Mouse (Mus musculus): Measurements from ENCODE around the gene Faap100. TPM values are rescaled to one million over a fixed set of nuclear protein-coding genes. Genes with fewer than 3 reads are reported as not detected.

Faap100 gene
- total and polyA plus RNA-seq, 3 experiments: 7.7 to 17.7 (median 14.3) TPM

GRCm38 (mm10) chr11:120381157-120381556 is 2.6 kb upstream of the Faap100 start:
- dilution Hi-C loops (cut with MboI; ENCODE audit: extremely low pct_ligation_motif_present, extremely low pct_unique_long_range_greater_than_20kb, low sequenced_read_pairs) (no loop called here), in situ Hi-C loops (cut with MboI; ENCODE audit: low pct_ligation_motif_present, low pct_unique_long_range_greater_than_20kb, low sequenced_read_pairs) (no loop called here)
- no peak overlapping the region for H3K4me2 ChIP-seq (ENCODE audit: insufficient read depth, low read depth, poor library complexity, severe bottlenecking)
- DNase-seq (ENCODE audit: extremely low read depth): no peak
- no peak overlapping the region for H3K9ac ChIP-seq (ENCODE audit: insufficient read depth, low read depth)
- peaks cover 62 to 82% of the 10 kb centered on the region in 2 experiments for H3K36me3 ChIP-seq (replicated peaks in 1 of 2; ENCODE audit: control insufficient read depth in 1 of 2, insufficient read depth in 1 of 2, low read length in 1 of 2)
- no peak for TF ChIP-seq HCFC1 (IDR thresholded peaks at IDR 0.05; ENCODE audit: low read depth, low read length)
- no peak for TF ChIP-seq USF1 (IDR thresholded peaks at IDR 0.05; ENCODE audit: low read depth, low read length)
- no peak for TF ChIP-seq POLR2A (IDR thresholded peaks at IDR 0.05; ENCODE audit: low read depth, low read length)
- TF ChIP-seq USF2 (conservative IDR thresholded peaks at IDR 0.05; ENCODE audit: low read depth, low read length): no peak
- TF ChIP-seq MXI1 (IDR thresholded peaks at IDR 0.05; ENCODE audit: low read depth, low read length): no peak
- no peak for TF ChIP-seq RCOR1 (conservative IDR thresholded peaks at IDR 0.05; ENCODE audit: low read depth, low read length)
- TF ChIP-seq TBP (conservative IDR thresholded peaks at IDR 0.05; ENCODE audit: low read depth, low read length): no peak
- no peak for TF ChIP-seq ZMIZ1 (IDR thresholded peaks at IDR 0.05; ENCODE audit: low read depth, low read length)
- TF ChIP-seq ZC3H11A (IDR thresholded peaks at IDR 0.05; ENCODE audit: low read depth, low read length): no peak
- TF ChIP-seq POLR2AphosphoS2 (IDR thresholded peaks at IDR 0.05; ENCODE audit: low read depth, low read length): no peak
- no peak for TF ChIP-seq CTCF (conservative IDR thresholded peaks at IDR 0.05 in 1 of 2, IDR thresholded peaks at IDR 0.05 in 1 of 2; ENCODE audit: low read depth in 2 of 2, low read length in 2 of 2)
- no peak for TF ChIP-seq BHLHE40 (IDR thresholded peaks at IDR 0.05; ENCODE audit: low read depth, low read length)
- TF ChIP-seq SMC3 (IDR thresholded peaks at IDR 0.05; ENCODE audit: low read depth, low read length): no peak
- no peak for TF ChIP-seq NELFE (IDR thresholded peaks at IDR 0.05; ENCODE audit: low read depth, low read length)
- TF ChIP-seq MYC (IDR thresholded peaks at IDR 0.05; ENCODE audit: low read depth, low read length): no peak
- no peak for TF ChIP-seq SIN3A (IDR thresholded peaks at IDR 0.05; ENCODE audit: low read length)
- TF ChIP-seq MAX (IDR thresholded peaks at IDR 0.05; ENCODE audit: low read length): no peak
- H3K79me2 ChIP-seq (replicated peaks; ENCODE audit: control insufficient read depth, extremely low read depth, insufficient read depth, poor library complexity, severe bottlenecking): no peaks in the 10 kb centered on the region
- H3K4me1 ChIP-seq (ENCODE audit: control insufficient read depth in 1 of 2, insufficient read depth in 2 of 2): peaks cover 11 to 18% of the 10 kb centered on the region in 2 experiments
- H3K27me3 ChIP-seq (replicated peaks): no peaks in the 10 kb centered on the region
- H3K27ac ChIP-seq (ENCODE audit: insufficient read depth, low read depth): no peak overlapping the region
- H3K9me3 ChIP-seq (replicated peaks; ENCODE audit: low read length): no peaks in the 10 kb centered on the region
- no peak overlapping the region for H3K4me3 ChIP-seq (replicated peaks in 1 of 3; ENCODE audit: low read depth in 2 of 3, low read length in 2 of 3, poor library complexity in 1 of 3)

- dilution Hi-C loops (cut with MboI; ENCODE audit: extremely low pct_ligation_motif_present, extremely low pct_unique_long_range_greater_than_20kb, low sequenced_read_pairs): no loop called here
- peaks cover 11 to 18% of the 10 kb centered on the region in 2 experiments for H3K4me1 ChIP-seq (ENCODE audit: control insufficient read depth in 1 of 2, insufficient read depth in 2 of 2)
Measured at GRCm38 (mm10) chr11:120380271-120380670, 1.7 kb upstream of the Faap100 start.

More at GRCm38 (mm10) chr11:120380271-120380670, 1.7 kb upstream of the Faap100 start:
- no peak for DNase-seq (ENCODE audit: extremely low read depth)
- Histone ChIP-seq H3K79me2 (replicated peaks; ENCODE audit: control insufficient read depth, extremely low read depth, insufficient read depth, poor library complexity, severe bottlenecking) (no peaks in the 10 kb centered on the region), H3K4me3 (replicated peaks in 1 of 3; ENCODE audit: low read depth in 2 of 3, low read length in 2 of 3, poor library complexity in 1 of 3) (no peak overlapping the region), H3K36me3 (replicated peaks in 1 of 2; ENCODE audit: control insufficient read depth in 1 of 2, insufficient read depth in 1 of 2, low read length in 1 of 2) (peaks cover 55 to 82% of the 10 kb centered on the region in 2 experiments), H3K27me3 (replicated peaks) (no peaks in the 10 kb centered on the region), H3K27ac (ENCODE audit: insufficient read depth, low read depth) (no peak overlapping the region), H3K9me3 (replicated peaks; ENCODE audit: low read length) (no peaks in the 10 kb centered on the region), H3K4me2 (ENCODE audit: insufficient read depth, low read depth, poor library complexity, severe bottlenecking) (no peak overlapping the region), H3K9ac (ENCODE audit: insufficient read depth, low read depth) (no peak overlapping the region)
- in situ Hi-C loops (cut with MboI; ENCODE audit: low pct_ligation_motif_present, low pct_unique_long_range_greater_than_20kb, low sequenced_read_pairs): no loop called here
- TF ChIP-seq CTCF (conservative IDR thresholded peaks at IDR 0.05 in 1 of 2, IDR thresholded peaks at IDR 0.05 in 1 of 2; ENCODE audit: low read depth in 2 of 2, low read length in 2 of 2): no peak
- TF ChIP-seq USF2 (conservative IDR thresholded peaks at IDR 0.05; ENCODE audit: low read depth, low read length): no peak
- no peak for TF ChIP-seq ZMIZ1 (IDR thresholded peaks at IDR 0.05; ENCODE audit: low read depth, low read length)
- no peak for TF ChIP-seq MAFK (IDR thresholded peaks at IDR 0.05; ENCODE audit: insufficient replicate concordance, low read length)
- TF ChIP-seq SMC3 (IDR thresholded peaks at IDR 0.05; ENCODE audit: low read depth, low read length): no peak
- TF ChIP-seq SIN3A (IDR thresholded peaks at IDR 0.05; ENCODE audit: low read length): no peak
- TF ChIP-seq TBP (conservative IDR thresholded peaks at IDR 0.05; ENCODE audit: low read depth, low read length): no peak
- no peak for TF ChIP-seq BHLHE40 (IDR thresholded peaks at IDR 0.05; ENCODE audit: low read depth, low read length)
